Mouse (Mus musculus) lung, postnatal 0 days (tissue): ENCODE data around the gene Icam2.

Experiments
- CTCF ChIP-seq: IDR thresholded peaks from 2 replicates; pipeline ENCODE4 v1.5.1; 2016; ENCODE audit warnings: antibody characterized with exemption, mild to moderate bottlenecking
- EP300 ChIP-seq: IDR thresholded peaks from 2 replicates; pipeline ENCODE4 v1.6.1; 2016; ENCODE audit warnings: antibody characterized with exemption, mild to moderate bottlenecking, control low read depth

DNA sequence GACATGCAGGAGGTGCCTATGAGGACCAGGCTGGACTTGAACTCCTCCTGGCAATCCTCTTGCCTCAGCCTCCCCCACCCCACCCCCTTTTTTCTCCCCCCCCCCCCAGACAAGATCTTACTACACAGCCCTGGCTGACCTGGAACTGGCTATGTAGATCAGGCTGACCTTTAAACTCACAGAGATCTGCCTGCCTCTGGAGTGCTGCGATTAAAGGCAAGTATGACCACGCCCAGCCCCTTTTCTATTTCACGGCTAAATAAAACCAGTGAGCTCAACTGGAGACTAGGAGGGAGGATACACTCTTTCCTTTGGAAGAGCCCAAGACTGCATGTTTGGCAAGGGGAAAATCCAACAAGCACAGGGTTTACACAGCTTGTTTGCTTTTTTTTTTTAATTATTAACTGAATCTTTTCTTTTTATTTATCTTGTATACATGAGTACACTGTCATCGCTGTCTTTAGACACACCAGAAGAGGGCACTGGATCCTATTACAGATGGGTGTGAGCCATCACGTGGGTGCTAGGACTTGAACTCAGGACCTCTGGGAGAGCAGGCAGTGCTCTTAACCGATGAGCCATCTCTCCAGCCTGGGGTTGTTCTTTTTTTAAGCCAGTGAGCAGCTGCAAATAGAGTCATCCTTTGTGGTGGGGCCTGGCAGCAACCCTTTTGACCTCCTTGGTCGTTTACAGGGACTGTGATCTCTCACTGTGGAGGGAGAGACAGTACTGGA is 4.9 kb upstream of the Icam2 start:
- TF ChIP-seq EP300 (no peak), CTCF (no peak)
